Mouse (Mus musculus) left cerebral cortex, adult 8-10 months (tissue): Measurements from ENCODE around the gene Cdc20b. TPM values are rescaled to one million over a fixed set of nuclear protein-coding genes. Genes with fewer than 3 reads are reported as not detected.

Experiments used
- DNase-seq, 2 experiments: peaks; one replicate each; pipeline ENCODE4 v3.0.0; 2022; ENCODE audit warnings: low spot score in 2 of 2
- total RNA-seq, 4 experiments: library from RNA; stranded (reverse); gene quantifications; 2 replicates each; pipeline ENCODE4 v1.2.4; 2022

Cdc20b gene
- total RNA-seq, 4 experiments from 2014 or later, result not detected

DNA sequence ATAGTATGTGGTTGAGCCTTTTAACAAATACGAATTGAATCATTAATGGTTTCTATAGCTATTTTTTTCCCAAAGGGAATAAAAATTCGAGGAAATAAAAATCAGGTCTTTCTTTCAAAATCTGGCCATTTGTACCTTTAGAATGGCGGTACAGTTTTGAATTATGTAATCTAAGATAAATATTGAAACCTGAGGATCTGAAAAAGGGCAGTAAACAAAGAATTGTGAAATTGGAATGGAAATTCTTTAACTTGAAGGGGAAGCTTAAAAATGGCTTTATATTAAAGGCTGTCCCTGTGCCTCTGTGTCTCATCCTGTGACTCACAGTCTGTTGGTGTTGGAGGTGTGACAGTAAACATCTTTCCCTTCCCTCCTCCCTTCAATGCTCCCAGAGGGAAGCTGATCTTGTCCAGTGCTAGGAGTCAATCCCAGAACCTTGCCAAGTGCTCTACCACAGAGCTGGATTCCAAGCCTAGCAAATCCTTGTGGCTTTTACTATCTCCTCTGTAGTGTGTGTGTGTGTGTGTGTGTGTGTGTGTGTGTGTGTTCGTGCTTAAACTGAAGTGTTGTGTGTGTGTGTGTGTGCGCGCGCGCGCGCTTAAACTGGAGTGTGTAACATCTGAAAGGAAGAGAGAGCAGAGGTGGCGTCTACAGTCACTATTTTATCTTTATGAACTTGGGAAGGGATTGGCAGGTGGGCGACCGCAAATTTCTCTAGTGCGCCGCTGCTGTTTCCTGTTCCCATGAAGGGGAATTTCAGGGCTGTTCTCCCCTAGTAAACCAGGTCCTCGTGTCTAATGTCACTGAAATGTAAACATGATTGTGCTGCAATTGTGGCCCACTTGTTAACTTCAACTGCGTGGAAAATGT is 11.4 kb upstream of the Cdc20b start:
- no peak for DNase-seq

DNA sequence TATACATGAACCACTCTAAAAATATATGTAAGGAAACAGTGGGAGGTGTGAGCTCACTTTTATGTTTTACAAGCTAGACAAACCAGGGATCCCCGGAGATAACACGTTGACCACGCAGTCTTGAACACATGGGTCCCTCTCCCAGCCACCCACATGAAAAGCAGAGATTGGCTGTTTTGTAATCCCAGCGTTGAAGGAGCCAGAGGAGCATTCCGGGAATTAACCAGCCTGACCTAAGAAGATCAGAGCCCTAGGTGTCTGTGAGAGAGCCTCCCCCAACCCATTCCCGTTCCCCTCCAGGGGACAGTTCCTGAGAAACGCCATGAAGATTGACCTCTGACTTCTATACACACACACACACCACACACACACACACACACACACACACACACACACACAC is 3.6 kb upstream of the Cdc20b start:
- DNase-seq, result no peak

DNA sequence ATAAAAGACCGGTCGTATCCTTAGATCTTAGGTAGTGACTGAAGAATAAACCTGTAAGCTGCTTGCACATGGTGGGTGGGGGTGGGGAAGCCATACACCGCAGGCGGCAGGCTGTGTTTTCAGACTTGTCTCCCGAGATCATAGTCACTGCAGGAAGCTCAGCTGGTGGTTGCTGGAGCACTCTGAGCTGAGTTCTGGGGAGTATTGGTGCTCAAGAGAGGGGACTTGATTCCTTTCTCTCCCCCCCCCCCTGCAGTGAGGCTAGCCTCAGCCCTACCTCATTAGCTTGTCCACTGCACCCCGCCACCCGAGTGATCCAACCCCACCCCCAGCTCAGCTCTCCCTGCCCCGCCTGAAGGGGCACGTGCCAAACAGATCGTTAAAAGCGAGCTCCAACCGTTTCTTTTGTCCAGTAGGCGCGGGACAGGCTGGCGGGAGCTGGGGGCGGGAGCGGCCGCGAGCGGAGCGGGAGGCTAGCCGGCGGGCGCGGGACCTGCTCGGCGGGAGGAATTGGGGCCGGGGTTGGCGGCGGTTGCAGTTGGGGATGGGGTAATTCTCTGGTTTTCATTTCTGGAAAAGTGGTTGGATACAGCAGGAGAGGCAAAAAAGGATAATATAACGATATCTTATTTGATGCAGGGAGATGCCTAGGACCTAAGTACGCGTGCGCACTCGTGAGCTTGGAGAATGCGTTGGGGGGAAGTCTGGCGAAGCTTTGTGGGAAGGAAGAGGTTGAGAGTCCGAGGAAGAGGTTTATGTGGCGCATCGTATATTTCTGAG is 2.9 kb upstream of the Cdc20b start:
- DNase-seq, result peak in 1 of 2 experiments; percentile 26

DNA sequence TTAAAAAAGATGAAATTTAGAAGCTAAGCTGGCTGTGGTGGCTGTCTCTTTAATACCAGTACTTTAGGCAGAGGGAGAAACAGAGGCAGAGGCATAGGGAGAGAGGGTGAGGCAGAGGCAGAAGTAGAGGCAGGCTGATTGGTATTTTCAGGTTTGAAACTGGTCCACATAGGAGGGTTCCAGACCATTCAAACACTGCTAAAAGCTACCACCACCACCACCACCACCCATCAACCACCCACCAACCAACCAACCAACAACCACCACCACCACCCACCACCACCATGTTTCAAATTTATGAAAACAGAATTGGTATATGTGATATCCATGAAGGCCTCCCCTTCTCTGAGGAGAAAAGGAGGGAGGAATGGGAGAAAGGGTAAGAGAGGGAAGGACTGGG is 2.1 kb upstream of the Cdc20b start:
- no peak for DNase-seq

DNA sequence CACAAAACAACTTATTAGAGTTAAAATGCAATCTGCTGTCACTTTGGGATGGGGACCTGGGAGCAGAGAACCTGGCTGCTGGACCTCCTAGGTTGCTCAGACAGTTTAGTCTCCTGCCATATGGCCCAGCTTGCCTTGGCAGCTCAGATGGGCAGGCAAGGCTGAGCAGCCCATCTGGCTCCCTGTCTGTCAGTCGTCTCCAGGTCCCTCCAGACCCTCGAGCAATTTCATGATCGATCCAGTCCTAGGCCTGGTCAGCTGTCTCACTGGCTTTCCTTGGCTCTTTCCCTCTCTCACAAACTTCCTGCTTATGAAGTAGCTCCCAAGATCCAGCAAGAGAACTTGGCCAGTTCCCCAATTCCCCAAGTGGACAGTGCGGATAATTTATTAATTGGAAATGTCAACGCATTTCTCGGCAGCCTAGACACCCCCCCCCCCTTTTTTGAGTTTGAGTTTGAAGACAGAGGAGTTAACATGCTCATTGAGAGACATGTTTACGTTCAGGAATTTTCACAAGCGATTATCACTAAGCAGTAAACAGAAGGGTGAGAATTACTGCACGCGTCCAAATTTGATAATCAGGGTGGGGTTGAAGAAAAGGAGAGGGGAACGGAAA is 532 bp upstream of the Cdc20b start:
- no peak for DNase-seq

DNA sequence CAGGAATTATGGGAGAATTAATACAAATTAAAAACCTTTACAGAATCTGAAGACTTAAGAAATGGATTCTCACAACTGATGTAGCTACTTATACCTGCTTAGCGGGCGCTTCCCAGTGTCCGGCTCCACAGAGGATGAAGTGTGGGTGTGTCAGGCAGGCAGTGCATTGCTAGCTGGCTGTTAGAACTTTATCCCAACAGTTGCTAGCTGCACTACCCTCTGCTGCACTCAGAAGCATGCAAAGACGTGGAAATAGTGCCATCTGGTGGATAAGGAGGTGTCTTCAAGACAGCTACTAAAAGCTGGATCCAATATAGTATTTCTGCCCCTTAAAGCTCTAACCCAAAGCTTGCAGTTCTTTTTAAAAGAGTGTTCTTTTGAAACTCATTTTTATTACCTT is 941 bp downstream of the Cdc20b start:
- peak; percentile 26 to 41 for DNase-seq

DNA sequence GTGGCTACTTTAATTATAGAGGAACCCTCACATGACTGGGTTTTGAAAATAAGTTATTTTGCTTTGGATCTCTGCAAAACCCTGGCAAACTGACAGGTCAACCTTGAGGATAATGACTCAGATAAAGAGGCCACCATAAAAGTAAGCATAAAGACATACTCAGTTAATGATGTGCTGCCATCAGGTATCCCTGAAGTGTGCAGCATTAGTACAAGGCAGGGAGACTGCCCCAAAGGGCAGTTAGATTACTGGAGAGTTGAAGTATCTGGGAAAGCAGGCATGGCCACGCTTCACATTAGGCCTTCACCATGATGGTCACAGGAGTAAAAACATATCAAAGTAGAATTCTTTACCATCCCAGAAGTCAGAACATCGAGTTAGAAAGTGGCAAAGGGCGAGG is 10.0 kb downstream of the Cdc20b start:
- DNase-seq, result no peak

DNA sequence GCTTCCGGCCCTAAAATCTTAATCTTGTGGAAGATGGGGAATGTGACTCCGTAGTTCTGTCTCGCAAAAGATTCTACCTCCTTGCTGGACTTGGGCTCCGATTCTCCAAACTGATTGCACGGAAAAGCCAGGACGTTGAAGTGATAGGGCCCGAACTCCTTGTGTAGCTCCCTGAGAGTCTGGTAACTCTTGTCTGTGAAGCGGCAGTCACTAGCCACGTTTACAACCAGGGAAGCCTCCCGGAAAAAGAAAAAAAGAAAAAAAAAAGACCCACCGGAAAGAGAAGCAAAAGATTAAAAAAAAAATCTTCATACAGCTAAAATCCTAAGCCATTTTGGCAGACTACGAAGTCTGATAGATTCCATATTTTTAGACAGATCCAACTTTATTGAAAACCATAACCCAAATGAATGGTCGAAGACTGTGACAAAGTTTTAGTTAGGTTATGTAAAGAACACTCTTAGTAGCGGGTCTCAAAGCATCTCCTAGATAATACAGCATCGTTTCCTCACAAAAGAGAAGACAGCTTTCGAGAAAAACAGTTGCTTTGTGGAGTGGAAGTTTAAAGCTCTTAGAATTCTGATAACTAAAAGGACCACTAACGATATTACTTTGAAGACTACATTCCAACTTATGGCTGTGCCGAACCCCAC is 10.7 kb downstream of the Cdc20b start:
- no peak for DNase-seq

DNA sequence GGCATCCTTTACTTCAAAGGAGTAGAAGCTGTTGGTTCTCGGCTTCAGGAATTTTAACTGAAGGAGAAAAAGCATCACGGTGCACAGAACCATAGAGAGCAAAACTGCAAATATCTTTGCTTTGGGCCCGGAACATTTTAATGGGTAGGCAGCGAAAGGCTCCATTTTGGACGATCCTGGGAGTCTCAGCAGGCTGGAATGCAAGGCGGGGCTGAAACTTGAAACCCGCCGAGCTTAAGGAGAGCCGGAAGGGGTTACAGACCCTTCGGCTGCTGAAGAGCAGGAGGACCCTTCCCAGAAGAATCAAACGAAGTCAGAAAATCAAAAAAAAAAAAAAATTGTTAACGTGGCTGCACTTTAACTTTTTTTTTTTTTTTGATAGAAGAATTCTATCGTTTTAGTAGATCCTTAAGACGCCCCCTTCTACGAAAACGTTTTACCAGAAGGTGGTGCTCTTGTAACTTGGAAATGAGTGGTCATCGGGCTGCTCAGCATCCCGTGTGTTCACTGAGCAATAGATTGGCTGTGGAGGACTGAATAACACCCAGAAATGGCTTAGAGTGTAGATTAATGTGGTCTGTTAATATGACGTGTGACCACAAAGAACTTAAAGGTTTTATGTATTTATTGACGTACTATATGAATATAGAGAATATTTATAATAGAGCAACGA is 11.4 kb downstream of the Cdc20b start, which contains the start of gene Gpx8:
Gene Gpx8, minus strand, starts transcription at position 200 of the 673 bp plus-strand sequence.
- DNase-seq, result peak in 1 of 2 experiments; percentile 24

DNA sequence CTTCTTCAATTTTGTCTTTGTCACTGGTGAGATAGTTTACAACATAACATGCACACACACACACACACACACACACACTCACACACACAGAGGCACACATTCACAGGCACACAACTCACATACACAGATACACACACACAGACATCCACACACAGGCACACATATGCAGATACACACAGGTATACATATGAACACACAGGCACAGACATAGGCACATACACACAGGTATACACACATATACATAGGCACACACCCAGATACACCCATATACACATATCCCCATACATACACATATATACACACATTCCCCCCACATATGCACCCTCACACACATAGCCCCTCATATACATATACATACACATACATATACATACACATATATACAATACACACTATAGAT is 12.1 kb downstream of the Cdc20b start:
- no peak for DNase-seq

DNA sequence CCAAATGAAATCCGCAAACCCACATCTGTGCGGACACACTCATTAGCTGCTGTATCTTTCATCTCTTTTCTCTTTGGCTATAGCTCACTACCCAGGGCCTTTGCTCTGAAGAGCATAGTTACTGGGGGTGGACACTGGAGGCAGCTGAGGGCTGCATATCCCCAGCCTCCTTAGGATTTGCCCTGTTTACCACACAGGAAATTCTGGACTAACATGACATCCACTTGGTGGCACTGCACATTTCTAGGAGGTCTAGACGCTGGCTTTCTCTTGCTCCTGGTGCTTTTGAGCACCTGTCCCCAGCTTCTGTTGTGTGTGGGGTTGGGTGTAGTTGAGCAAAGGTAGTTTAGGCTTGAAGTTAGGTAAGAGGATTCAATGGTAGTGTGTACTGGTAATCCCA is 12.7 kb downstream of the Cdc20b start:
- no peak for DNase-seq

DNA sequence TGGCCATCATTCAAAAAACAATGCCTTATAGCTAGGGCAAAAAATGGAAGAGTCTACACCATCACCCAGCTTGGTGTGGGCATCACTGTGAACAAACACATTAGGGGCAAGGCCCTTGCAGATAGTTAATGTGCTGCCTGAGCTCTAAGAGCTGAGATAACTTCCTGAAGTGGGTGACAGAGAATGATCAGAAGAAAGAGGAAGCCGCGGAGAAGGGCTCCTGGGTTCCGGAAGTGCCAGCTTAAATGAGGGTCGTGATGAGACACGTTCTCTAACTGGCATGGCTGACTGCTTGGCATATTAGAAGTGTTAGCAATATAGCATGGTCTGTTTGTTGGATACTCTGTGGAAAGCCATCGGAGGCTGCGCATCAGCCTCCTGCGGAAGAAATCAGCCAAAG is 19.3 kb downstream of the Cdc20b start:
- no peak for DNase-seq

DNA sequence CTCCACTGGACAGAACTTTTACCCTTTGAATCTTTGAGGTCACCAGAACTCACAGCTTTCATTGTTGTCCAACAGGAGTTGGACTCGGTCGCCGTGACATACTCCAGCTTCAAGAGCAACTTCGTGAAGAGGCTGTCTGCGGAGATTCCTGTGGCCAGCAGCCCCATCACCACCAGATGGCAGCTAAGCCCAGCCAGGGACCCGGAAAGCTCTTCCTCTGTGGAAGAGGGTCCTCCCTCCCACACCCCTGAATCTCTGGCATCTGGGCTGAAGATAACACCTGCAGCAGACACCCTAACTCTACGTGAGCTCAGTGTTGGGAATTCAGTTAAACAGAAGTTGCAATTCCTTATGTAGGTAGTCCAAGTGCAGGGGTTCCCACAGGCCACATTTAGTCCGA is 20.9 kb downstream of the Cdc20b start:
- DNase-seq, result no peak

DNA sequence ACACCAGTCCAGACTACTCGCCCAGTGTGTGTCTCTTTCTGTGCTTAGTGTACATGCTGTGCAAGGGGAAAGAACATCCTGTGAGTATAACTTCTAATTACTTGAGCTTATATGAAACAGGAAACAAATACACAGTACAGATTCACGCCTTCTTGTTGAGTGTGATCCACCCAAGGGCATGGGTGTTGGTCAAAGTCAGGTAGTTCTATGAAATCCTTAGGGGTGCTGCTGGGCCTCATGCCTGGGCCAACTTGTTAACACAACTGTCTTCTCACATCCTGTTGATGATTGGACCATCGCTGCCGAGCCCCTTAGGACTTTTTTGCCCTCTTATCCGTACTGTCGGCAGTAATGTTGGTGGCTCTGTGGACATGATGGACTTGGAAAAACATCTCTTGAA is 26.8 kb downstream of the Cdc20b start:
- DNase-seq, result no peak

DNA sequence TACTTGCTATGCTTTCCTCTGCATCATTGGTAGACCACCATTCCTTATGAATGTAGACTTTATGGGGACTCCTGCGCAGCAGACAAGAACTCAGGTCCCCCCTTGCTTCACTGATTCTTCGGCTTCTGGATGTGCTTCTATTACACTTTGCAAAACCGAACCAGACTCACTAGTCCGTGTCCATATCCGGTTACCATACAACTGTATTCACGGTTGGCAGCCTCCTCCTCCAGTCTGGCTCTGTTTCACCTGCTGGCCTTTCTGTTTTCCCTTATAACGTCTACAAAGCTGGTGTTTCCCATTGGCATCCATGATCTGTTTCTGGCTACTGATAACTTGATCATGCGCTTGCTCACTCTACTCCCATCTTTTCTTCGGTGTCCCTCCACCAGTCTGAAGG is 29.6 kb downstream of the Cdc20b start:
- no peak for DNase-seq

DNA sequence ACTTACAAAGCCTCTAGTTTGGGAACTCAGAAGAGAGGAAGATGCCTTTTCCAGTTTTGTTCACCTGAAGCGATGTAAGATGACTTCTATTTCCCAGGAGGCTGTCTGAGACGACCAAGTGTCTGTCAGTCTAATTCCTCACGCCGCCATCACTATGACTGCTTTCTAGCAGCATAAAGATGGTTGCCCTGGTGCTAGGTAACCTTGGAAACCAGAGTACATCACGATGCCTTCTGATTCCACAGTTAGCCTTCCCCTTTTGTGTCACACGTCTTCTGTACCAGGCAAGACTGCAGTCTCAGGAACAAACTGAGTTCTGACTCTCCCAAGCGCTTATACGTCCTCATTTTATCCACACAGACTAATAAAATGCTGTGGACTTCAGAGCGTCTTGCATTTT is 44.1 kb downstream of the Cdc20b start:
- DNase-seq, result no peak

DNA sequence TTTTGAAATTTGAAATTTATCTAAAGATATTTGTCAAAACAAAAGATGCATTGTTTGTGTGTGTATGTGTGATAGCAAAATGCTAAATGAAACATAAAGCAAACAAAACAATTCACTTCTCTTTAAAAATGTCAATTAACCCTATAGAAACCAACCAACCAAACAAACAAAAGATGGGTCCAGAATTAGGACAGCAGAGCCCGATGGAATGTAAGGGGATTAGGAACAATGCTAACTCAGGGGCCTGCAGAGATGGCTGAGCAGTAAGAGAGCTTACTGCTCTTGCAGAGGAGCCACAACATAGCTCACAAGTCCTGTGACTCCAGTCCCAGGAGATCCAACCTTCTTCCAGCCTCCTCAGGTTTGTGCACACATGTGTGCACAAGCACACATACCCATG is 47.2 kb downstream of the Cdc20b start:
- DNase-seq, result no peak

DNA sequence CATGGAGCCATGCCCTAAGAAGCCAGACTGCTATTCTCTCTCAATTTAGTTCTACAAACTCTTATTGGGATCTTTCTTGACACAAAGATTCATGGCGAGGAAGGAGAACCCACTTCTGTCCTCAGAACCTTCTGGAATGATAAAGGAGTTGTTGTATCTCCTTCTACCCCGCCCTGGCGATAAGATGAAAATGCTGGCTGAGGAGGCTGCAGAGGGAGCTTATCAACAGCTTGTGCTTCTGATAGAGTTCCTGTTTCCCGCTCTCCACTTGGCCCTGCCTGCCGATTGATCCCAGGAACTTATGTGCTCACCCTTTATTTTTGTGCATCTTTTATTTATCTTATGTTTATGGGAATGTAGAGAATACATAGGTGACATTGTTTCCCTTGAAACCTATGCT is 49.8 kb downstream of the Cdc20b start:
- no peak for DNase-seq

DNA sequence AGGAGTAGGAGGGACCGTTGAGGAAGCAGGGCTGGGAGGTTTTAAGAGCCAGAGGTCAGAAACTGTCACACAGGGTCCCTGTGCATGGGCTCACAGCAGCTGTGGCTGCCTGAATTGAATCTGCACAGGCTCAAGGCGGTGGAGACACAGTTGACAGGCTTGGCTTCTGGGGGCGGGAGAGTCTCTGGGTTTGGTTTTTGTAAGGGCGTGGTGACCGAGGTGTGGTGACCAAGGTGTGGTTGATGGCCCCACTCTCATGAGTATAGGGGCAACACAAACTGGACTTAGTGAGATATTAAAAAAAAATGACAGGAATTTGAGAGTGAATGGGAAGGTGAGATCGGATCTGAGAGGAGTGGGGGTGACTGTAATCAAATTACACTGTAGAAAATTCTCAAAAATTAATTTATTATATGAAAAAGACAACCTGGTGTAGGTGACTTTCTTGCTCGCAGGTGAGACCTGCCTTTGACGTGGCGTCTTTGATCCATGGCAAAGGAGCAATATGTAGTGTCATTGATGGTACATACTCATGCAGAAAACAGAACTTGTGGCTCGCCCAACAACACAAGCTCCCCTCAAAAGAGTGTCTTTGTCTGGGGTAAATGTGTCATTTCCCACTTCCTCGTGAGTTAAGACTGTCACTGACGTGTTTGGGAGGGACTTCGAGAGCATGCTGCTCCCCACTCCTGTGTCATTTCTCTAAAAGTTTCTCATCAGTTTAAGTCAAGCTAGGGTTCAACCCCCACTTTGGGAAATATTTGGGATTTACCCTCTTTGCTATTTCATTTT is 52.5 kb downstream of the Cdc20b start:
- no peak for DNase-seq

DNA sequence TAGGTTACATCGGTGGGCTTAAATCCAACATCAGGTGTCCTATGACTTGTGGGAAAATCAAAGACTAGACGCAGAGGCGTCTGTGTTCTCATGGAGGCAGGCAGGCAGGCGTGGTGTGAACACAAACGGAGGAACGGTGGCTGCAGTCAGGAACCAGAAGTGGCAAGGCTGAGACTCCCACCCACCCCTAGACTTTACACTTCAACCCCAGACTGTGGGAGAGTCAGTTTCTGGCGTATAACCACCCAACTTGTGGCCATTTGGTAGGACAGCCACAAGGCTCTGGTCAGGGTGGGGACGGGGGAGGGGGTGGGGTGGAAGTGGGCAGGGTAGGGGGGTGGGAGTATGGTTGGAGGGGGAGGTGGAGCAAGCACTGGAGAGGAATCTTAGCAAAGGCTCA is 55.6 kb downstream of the Cdc20b start:
- DNase-seq, result no peak
